Mouse (Mus musculus) spleen, adult 2 months (tissue): ENCODE measurements around the gene Rho.
A peak's percentile ranks its signal among the peaks of the same experiment; 100 is the strongest.

Source experiments
- CTCF ChIP-seq: fragments of 200-500 bp; IDR thresholded peaks from 2 replicates; pipeline ENCODE4 v1.5.1; 2011; ENCODE audit warnings: mild to moderate bottlenecking, inconsistent platforms; ENCODE audit not compliant: insufficient read depth, insufficient read length, insufficient replicate concordance; ENCODE audit errors: extremely low read depth
- POLR2A ChIP-seq: fragments of 200-500 bp; IDR thresholded peaks from 2 replicates; pipeline ENCODE4 v1.6.1; 2011; ENCODE audit warnings: low read depth, low read length, inconsistent platforms

GRCm38 (mm10) chr6:115901062-115901461, 30.5 kb upstream of the Rho start:
- TF ChIP-seq CTCF (peak; percentile 79; the same call in 1 of the 2 replicates), POLR2A (no peak)
